Mouse (Mus musculus) leukemia stem cell, adult 10-12 weeks (primary cell): ENCODE measurements around the gene 1700029I15Rik. TPM values are rescaled to one million over a fixed set of nuclear protein-coding genes. Genes with fewer than 3 reads are reported as not detected.

Source experiments
- polyA plus RNA-seq: library from polyadenylated mRNA; stranded (reverse); fragments of >175 nt; gene quantifications from 2 replicates; pipeline ENCODE4 v1.2.3, GENCODE M21; 2012; ENCODE audit warnings: low replicate concordance

Gene 1700029I15Rik
- polyA plus RNA-seq = 3.8 and 4.1 TPM in 2 replicates

DNA sequence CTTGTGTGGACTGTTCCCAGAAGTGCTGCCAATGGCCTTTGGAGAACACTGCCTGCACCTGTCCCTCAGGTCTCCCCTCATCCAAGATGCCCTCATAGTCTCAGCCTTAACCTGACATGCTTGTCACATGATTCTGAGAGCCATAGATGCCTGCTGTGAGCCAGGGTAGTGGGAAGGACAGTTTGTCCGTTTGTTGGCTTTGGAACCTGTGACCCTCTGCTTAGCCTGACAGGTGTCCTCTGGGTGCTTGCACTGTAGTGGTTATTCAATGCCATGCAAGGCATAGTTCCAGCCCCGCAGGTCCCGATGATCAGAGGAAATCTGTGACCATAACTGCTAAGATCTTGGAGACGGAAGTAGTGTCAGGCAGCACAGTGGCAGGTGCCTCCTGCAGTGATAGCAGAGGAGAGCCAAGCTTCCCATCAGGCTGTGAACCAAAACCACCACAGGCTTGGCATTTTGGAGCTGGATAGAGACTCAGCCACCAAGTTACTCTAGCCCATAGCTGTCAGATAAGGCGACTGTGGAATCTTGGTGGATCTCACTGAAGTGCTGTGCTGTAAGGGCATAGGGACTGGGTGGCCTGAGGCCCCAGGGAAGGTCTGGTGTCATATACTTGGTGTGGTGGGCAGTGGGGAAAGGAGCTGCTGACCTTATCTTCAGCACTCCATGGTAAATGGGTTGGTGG, at the start of gene 1700029I15Rik:
TSS of gene 1700029I15Rik (plus strand) at position 638 of the 688 bp plus-strand sequence.

GRCm38 (mm10) chr2:92374514-92374913, 7.8 kb upstream of the 1700029I15Rik start, which contains the start of the genes Pex16 and Large2:
Gene Pex16, plus strand, starts transcription at chr2:92374676.
Gene Large2, minus strand, starts transcription at chr2:92374869.

DNA sequence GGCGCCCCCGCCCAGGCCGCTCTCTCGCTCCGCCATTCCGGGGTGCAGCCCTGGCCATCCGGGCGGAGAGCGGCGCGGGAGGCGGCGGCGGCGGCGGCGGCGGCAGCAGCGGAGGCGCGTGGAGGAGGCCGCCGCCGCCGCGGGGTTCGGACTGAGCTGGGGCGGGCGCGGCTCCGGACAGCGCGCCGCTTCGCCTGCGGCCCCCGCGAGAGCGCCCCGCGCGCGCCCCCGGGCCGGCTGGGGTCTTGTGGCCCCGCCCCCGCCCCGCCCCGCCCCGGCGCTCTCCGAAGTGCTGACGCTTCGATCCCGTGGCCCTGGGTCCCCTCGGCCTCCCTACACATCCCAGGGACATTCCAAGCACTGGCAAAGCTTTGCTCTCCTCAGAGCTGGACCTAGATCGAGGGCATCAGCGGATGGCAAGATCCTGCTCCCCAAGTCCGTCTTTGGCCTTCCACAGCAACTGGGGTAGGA, 18.8 kb downstream of the 1700029I15Rik start, which contains the start of gene Mapk8ip1:
TSS of gene Mapk8ip1 (minus strand) at position 173 of the 471 bp plus-strand sequence.

GRCm38 (mm10) chr2:92433578-92434374, 51.4 kb downstream of the 1700029I15Rik start, which contains the start of gene Cry2:
Gene Cry2, minus strand, starts transcription at chr2:92434043.

Other genes starting within 250 kb of the 1700029I15Rik start
- 27.7 and 35.9 TPM in 2 replicates for gene Pex16, start 7.9 kb upstream of the 1700029I15Rik start, polyA plus RNA-seq
- gene Large2, start 7.7 kb upstream of the 1700029I15Rik start, polyA plus RNA-seq = 0.06 and 0.30 TPM in 2 replicates
- gene Mapk8ip1, start 18.7 kb downstream of the 1700029I15Rik start, polyA plus RNA-seq = 0.63 and 0.87 TPM in 2 replicates
- 6.1 and 7.3 TPM in 2 replicates for gene Cry2, start 51.5 kb downstream of the 1700029I15Rik start, polyA plus RNA-seq
- 9.1 and 28.4 TPM in 2 replicates for gene Slc35c1, start 78.0 kb downstream of the 1700029I15Rik start, polyA plus RNA-seq
- 2.7 and 3.7 TPM in 2 replicates for gene Chst1, start 217.2 kb downstream of the 1700029I15Rik start, polyA plus RNA-seq